Mouse (Mus musculus) heart, postnatal 0 days (tissue): ENCODE results near the gene Fbxw11.

Experiments used
- CTCF ChIP-seq: IDR thresholded peaks from 2 replicates; pipeline ENCODE4 v1.5.1; 2016; ENCODE audit warnings: antibody characterized with exemption, control low read depth, low read depth
- EP300 ChIP-seq: IDR thresholded peaks from 2 replicates; pipeline ENCODE4 v1.6.1; 2016; ENCODE audit warnings: antibody characterized with exemption, low read depth

- TF ChIP-seq EP300 (no peak), CTCF (no peak)
These were observed 59.0 kb downstream of the Fbxw11 start for GRCm38 (mm10) chr11:32701566-32701965.
